Mouse (Mus musculus) thymus, adult 2 months (tissue): ENCODE data around the gene Usp2. TPM values are rescaled to one million over a fixed set of nuclear protein-coding genes. Genes with fewer than 3 reads are reported as not detected.
"Not testable (repeated sequence)": the region's sequence is repeated elsewhere in the genome, so short reads cannot be mapped to it uniquely, and the experiment has no call there.

ENCODE experiments used
- DNase-seq: peaks from one replicate; pipeline ENCODE4 v3.0.0; 2021
- H3K27ac ChIP-seq: fragments of 200-500 bp; 2 replicates; pipeline ENCODE4 v1.5.1; 2012; ENCODE audit warnings: low read length, control low read depth; ENCODE audit not compliant: control insufficient read depth, insufficient read depth
- H3K27me3 ChIP-seq: fragments of 200-500 bp; 2 replicates; pipeline ENCODE4 v1.6.1; 2012; ENCODE audit warnings: mild to moderate bottlenecking, low read length, moderate library complexity, mixed read lengths; ENCODE audit not compliant: control insufficient read depth, insufficient read depth
- H3K36me3 ChIP-seq: fragments of 200-500 bp; 2 replicates; pipeline ENCODE4 v1.6.1; 2012; ENCODE audit warnings: mild to moderate bottlenecking, low read length, moderate library complexity; ENCODE audit not compliant: control insufficient read depth, insufficient read depth
- H3K4me1 ChIP-seq: fragments of 200-500 bp; replicated peaks from 2 replicates; pipeline ENCODE4 v1.6.1; 2012; ENCODE audit warnings: low read length; ENCODE audit not compliant: control insufficient read depth, insufficient read depth
- H3K4me3 ChIP-seq: fragments of 200-500 bp; 2 replicates; pipeline ENCODE4 v1.5.1; 2012; ENCODE audit warnings: mild to moderate bottlenecking, low read length, control low read depth, moderate library complexity; ENCODE audit not compliant: control insufficient read depth, insufficient read depth
- CTCF ChIP-seq: fragments of 200-500 bp; IDR thresholded peaks from 2 replicates; pipeline ENCODE4 v1.5.1; 2012; ENCODE audit warnings: mild to moderate bottlenecking, control low read depth, low read length, moderate library complexity, borderline replicate concordance; ENCODE audit not compliant: control insufficient read depth, poor library complexity, insufficient read depth; ENCODE audit errors: extremely low read depth
- POLR2A ChIP-seq: fragments of 200-500 bp; IDR thresholded peaks from 2 replicates; pipeline ENCODE4 v1.6.1; 2012; ENCODE audit warnings: mild to moderate bottlenecking, low read length, control low read depth, moderate library complexity; ENCODE audit not compliant: control insufficient read depth, poor library complexity, insufficient read depth; ENCODE audit errors: extremely low read depth
- WGBS: fragments of 180-500 bp; shearing (Covaris S2); methylation state at CpG from one replicate; pipeline ENCODE4 v1.1.7; 2018; 5-methylcytosine and 5-hydroxymethylcytosine counted together
- polyA plus RNA-seq: library from polyadenylated mRNA; depleted of rRNA; stranded (reverse); fragments of >200 nt; gene quantifications from 2 replicates; pipeline ENCODE4 v1.2.3, GENCODE M21; 2012

The Usp2 gene
- polyA plus RNA-seq, 1 experiment, result 6.8 TPM

DNA sequence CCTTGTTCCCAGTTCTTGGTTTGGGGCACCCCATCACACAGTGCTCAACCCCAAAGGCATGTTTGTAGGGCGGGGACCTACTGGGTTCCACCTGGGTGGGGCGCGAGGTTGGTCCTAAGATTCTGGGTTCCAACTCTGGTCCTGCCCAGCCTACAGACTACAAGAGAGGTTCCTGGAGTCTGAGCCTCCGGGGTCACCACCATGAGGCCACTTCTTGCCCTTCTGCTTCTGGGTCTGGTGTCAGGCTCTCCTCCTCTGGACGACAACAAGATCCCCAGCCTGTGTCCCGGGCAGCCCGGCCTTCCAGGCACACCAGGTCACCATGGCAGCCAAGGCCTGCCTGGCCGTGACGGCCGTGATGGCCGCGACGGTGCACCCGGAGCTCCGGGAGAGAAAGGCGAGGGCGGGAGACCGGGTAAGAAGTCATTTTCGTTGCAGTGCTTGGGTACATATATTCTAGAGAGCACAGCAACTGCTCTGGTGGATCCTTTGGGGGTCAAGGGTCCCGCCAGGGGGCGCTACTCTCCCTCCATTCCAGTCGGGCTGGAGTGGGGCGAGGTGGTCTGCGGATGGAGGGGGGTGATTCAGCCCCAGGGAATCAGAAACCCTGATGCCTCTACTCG is 40.8 kb downstream of the Usp2 start:
- Histone ChIP-seq H3K27ac (no peak overlapping the region), H3K4me3 (no peak overlapping the region), H3K36me3 (no peaks in the 10 kb centered on the region; the same call in 1 of the 2 replicates), H3K27me3 (no peaks in the 10 kb centered on the region), H3K4me1 (peaks cover 20% of the 10 kb centered on the region)
- no peak for DNase-seq
- WGBS, result 93% methylated on average over 25 of the region's 25 CpGs
- TF ChIP-seq CTCF (no peak), POLR2A (no peak)

DNA sequence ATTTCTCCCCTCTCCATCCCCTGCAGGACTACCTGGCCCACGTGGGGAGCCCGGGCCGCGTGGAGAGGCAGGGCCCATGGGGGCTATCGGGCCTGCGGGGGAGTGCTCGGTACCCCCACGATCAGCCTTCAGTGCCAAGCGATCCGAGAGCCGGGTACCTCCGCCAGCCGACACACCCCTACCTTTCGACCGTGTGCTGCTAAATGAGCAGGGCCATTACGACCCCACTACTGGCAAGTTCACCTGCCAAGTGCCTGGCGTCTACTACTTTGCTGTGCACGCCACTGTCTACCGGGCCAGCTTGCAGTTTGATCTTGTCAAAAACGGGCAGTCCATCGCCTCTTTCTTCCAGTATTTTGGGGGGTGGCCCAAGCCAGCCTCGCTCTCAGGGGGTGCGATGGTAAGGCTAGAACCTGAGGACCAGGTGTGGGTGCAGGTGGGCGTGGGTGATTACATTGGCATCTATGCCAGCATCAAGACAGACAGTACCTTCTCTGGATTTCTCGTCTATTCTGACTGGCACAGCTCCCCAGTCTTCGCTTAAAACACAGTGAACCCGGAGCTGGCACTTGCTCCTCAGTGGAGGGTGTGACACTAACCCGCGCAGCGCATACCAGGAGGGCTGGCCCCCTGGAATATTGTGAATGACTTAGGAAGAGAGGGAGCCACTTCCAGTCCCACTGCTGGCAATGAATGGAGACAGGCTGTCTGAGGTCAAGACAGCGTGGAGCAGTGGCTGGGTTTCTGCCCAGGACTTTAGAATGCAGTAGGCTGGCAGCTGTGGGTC is 41.6 kb downstream of the Usp2 start:
- H3K27ac ChIP-seq, result no peak overlapping the region
- no peak for TF ChIP-seq CTCF
- no peak for TF ChIP-seq POLR2A
- 94% methylated on average over 31 of the region's 31 CpGs for WGBS
- H3K4me3 ChIP-seq, result no peak overlapping the region
- H3K27me3 ChIP-seq, result no peaks in the 10 kb centered on the region
- no peak for DNase-seq
- H3K4me1 ChIP-seq, result peaks cover 20% of the 10 kb centered on the region
- H3K36me3 ChIP-seq, result no peaks in the 10 kb centered on the region; the same call in 1 of the 2 replicates

DNA sequence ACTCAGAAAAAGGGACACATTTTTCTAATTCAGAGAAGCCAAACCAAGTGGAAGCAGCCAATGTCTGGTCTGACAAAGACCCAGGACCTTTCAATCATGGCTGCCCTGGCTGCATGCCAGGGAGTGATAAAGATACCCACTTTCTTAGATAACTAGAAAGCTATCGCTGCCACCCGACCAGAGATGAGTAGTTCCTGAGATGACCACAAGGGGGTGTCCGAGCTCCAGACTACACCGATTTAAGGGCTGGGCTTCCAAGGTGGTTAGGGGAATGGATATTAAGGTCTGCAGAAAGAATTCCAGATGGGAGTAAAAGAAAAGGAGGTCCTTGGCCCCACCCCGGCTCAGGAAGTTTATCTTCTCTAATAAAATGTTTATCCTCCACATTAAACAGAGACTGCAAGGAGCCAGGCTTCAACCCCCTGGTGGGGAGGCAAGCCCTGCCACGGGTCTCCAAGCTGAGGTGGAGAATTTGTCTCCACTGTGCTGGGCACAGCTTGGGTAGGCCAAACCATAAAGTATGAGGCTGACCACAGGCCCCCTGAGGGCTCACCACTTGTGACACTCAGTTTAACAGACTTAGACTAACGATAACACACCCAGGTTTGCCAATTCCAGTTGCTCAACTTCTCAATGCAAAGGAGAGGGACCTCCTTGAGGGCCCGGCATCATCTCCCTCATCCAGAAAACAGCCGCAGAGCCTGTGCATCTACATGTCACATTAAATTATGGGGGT is 42.7 kb downstream of the Usp2 start:
- Histone ChIP-seq H3K4me1 (peaks cover 23% of the 10 kb centered on the region), H3K4me3 (no peak overlapping the region), H3K27me3 (no peaks in the 10 kb centered on the region), H3K27ac (no peak overlapping the region), H3K36me3 (no peaks in the 10 kb centered on the region; the same call in 1 of the 2 replicates)
- 41% methylated on average over 9 of the region's 9 CpGs for WGBS
- TF ChIP-seq POLR2A (no peak), CTCF (no peak; the same call in 1 of the 2 replicates)
- peak; percentile 77 for DNase-seq

DNA sequence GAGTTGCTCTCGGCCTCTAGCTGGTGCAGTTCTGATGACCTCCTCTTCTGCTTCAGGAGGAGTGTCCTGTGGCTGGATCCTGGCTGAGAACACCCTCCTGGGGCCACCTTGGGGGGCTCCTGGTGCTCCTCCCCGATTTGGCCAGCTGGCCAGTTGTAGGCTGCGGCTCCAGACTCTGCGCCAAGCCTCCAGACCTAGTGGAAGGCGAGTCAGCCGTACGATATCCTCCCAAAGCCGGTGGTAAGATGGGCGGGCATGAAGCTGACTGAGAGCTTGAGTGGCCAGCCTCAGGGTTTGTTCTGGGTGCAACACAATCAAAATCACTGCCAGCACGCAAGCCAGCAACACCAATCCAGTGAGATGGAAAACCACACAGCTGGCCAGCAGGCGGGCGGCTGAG is 45.1 kb downstream of the Usp2 start:
- not testable (repeated sequence) for H3K4me3 ChIP-seq, H3K27ac ChIP-seq, H3K27me3 ChIP-seq, H3K36me3 ChIP-seq, DNase-seq
- WGBS, result 93% methylated on average over 10 of the region's 12 CpGs
- H3K4me1 ChIP-seq, result peaks cover 37% of the 10 kb centered on the region

DNA sequence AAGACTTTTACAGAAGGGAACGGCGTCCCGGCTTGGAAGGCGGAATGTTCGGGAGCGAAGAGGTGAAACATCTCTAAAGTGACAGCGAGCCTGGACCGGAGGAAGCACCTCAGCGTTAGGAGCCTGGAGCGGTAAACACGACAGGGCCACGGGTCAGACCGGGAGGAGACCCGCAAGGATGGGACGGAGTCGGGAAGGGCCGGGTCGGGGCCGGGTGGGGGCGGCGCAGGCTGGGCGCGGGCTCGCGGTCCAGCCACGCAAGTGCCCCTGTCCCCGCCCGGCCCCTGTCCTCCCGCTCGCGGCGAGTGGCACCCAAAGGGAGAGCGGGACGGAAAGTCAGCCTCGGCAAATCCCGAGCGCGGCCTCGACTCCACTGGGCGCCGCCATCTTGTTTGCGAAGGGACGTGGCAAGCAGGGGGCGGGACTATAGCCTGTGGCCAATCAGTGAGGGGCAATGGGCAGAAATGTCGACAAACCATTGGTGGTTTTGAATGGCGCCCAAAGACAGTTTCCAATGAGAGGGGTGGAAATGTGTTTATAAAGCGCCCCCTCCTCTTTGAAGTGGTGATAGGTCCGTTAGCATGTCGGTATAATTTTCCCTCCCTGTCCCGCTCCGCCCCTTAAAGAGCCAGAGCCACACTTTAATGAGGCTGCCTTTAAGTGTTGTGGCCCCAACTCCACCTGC is 46.4 kb downstream of the Usp2 start, which contains the start of the genes Gm49380 and Rnf26:
Gm49380 (minus strand) TSS at position 396 of the 685 bp plus-strand sequence.
Rnf26 (minus strand) TSS at position 413 of the 685 bp plus-strand sequence.
- no peak within 1 kb of the TSS for H3K27ac ChIP-seq

DNA sequence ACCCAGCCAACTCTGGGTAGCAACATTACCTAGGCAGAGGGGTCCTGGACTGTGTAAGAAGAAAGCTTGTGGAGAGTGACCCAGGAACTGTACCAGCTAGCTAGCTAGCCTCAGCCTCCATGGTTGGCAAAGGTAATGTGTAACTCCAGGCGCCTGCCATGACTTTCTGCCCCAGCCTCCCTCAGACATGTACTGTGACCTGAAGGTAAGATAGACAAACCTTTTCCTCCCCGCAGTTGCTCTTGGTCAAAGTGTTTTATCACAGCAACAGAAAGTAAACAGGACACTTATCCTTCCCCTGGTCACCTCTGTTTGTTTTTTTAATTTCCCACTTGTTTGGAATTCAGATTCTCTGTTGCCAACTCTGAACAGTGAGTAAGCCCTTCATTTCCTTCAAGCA is 47.6 kb downstream of the Usp2 start:
- peaks cover 37% of the 10 kb centered on the region for H3K4me1 ChIP-seq
- DNase-seq, result no peak
- no peaks in the 10 kb centered on the region for H3K27me3 ChIP-seq
- H3K4me3 ChIP-seq, result no peak overlapping the region
- TF ChIP-seq POLR2A, result no peak
- TF ChIP-seq CTCF, result no peak
- WGBS, result 91% methylated on average over 2 of the region's 2 CpGs
- H3K27ac ChIP-seq, result peak overlapping the region; percentile 35; the same call in 1 of the 2 replicates
- no peaks in the 10 kb centered on the region for H3K36me3 ChIP-seq

More for the DNA sequence above, 46.4 kb downstream of the Usp2 start, which contains the start of the genes Gm49380 and Rnf26:
- under 1% methylated on average over 51 of the region's 51 CpGs for WGBS
- peak; percentile 72; the same call in 1 of the 2 replicates for TF ChIP-seq POLR2A
- 0 out of 2 replicates have a peak, but pooled peaks have one; percentile 12 for TF ChIP-seq CTCF
- H3K4me3 ChIP-seq, result peak within 1 kb of the TSS; percentile 67
- H3K36me3 ChIP-seq, result no peaks in the 10 kb centered on the region
- H3K4me1 ChIP-seq, result peaks cover 40% of the 10 kb centered on the region
- H3K27me3 ChIP-seq, result no peaks in the 10 kb centered on the region
- peak; percentile 97 for DNase-seq
